Mouse (Mus musculus): ENCODE data around the gene Hgd.

Hgd gene

DNA sequence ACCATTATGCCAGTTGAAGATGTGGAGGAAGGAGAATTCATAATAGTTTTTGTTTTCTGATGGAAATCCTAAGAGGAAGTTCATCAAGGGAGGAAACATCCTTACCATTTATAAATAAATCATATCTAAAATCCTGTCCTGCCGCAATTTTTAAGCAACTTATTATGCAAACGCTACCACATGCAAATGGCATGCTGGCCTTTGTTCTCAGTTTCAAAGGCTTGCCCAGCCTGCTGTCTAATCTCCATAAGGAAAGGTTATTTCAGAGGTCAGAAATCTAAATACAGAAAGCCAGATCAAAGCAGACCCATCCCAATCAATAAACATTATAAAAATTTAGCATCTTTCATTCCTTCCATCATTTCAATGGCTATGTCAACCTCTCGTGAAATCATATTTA, 1.9 kb downstream of the Hgd start:
- DNase-seq (ENCODE audit: low spot score): no peak

DNA sequence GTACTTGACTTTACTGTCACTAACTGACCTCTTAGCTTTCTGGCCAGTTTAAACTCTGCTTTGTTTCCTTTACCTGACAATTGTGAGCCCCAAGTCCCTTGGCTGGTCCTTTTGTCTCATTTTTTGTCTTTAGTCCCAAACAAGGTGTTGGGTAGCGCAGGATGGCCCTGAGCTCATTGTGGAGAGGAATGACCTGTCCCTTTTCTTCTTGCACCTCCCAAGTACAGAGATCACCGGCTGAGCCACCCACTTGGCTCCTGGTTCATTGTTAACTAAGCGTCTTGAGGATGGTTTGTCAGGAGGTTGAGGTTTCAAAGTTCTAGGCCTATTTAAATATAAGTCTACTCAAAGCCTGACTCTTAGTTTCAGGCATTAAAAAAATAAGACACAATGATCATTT, 3.4 kb downstream of the Hgd start:
- DNase-seq (ENCODE audit: low spot score): no peak

DNA sequence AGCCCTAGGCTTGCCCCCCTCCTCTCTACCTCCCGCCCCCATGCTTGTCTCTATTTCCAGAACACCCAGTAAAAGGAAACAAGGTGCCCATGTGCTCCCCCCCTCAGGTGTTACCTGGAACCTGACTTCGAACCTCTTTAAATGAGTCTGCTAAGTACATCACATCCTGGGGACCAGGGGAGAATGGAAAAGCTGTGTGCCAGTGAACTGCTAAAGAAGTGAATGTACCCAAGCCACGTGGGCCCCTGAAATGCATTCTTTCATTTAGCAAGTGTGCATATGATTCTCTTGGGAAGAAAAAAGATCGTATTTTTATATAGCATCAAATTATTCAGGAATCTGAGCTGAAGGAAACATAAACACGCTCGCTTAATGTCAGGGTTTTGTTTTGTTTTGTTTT, 3.8 kb downstream of the Hgd start:
- DNase-seq (ENCODE audit: low spot score): no peak

DNA sequence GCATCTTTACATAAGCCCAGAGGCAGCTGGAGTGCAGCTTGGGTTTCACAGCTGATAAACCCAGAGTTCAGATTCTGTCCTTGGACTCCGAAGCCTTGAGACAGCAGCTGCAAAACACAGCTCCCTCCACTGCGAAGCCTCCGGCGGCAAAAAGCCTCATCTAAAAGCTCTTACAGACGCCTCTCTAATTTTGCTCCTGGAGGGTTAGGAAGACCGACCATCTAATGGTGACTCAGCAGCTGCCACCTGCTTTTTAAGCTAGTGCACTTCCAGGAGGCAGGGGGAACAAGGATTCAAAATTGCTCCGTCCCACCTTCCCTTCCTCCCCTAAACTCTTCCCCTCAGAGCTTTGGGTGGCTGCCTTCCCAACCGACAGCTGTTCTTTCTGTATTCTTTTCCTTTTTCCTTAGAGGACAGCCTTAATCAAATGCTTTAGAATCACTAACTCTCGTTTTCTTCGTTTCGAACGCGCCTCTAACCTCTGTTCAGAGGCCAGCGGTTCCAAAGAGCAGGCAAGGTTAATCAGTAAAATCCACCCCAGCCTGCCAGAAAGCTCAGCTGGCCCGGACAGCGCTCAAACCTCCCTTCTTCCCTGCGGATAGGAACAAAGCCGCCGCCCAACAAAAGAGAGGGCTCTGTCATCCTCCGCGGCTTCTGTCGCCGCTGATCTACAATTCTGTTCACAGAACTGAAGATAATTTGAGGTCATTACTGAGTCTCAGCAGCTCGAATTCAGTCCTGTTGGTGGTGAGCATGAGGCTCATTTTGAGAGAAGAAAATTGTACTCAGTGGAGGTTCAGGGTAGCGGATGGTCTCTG, 4.5 kb downstream of the Hgd start:
- no peak for DNase-seq (ENCODE audit: low spot score)

DNA sequence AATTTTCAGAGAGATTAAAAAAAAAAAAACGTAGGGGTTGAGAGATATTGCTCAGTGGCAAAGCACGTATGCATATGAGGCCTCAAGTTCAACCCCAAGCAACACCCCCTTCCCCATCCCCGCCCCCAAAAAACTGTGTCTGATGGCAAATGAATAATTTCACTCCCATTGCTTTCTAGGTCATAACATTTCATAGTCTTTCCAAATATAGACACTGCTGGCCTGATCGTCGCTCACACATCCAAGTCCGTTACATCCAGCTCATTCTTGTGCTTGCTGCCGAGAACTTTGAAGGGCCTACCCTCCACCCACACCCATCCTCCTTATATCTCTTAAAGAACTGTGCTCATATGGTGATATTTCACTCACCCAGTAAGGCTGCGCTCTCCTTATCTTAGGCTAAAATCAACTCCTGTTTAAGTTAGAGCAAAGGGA, 5.2 kb downstream of the Hgd start:
- no peak for DNase-seq (ENCODE audit: low spot score)

DNA sequence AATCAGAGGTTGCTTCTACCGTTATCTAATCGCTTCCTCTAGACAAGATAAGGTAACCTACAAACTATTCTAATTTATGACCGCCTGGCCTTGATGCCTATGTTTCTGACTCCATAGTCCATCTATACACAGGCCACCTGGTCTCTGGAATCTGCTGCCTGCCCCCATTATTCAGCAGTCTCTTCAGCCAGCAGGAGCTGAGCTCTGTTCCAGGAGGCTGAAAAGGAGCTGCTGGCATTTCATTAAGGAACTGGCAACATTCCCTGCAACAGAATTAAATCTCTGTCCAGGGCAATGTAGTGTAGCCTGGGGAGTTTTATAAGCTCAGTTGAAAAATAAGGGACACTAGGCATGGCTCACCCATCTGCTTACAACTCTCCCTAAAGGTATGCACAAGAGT, 11.0 kb downstream of the Hgd start:
- DNase-seq (ENCODE audit: low spot score): no peak

DNA sequence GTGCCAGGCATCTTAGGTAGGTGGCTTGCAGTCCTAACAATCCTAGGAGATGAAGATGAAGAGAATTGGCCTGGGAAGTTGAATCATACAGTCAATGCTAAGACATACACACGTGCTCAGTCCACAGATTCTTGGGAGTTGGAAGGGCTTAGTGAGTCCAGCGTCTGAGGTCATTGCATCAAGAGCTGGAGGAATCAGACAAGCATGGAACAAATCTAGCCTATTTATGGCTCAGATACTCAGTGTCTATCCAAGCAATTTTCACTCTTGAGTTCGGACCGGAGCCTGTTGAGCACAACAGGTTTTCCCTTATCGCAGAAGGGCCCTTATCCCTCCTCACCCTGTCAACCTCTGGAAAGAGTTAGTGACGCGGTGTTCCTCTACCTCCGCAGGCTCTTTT, 11.6 kb downstream of the Hgd start:
- DNase-seq (ENCODE audit: low spot score): no peak

DNA sequence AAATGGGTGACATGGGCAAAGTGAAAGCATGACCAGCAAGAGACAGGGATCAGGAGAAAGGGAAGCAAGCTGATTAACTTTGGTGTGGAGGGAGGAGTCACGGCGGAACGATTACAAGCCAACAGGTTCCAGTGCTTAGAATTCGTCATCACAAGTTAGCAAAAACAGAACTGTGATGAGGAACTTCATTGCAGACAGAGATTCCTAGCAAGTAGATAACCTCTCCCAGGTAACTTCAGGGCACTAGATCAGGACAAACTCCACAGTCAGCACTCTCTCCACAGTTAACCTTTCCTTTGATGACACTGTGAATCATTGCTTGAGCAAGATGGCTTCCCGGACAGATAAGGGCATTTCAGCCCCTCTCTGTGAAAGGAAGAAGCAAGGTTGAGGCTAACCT, 17.5 kb downstream of the Hgd start:
- no peak for DNase-seq (ENCODE audit: low spot score)

DNA sequence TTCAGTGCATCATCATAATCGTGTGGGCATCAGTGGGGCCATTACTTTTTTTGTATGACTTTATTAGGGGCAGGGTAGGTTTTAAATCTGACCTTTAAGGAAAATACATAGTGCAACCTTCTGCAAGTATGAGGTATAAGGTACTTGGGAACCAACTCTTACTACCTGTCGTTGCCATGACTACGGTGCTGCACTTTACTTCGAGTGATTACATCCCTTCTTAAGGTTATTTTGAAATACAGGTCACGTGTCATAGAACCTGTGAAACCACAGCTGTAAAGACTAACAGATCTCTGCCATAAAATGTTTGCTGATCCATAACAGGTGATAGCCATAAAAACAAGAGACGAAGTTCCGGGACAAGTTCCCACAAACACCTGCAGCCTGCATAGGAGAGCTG, 18.5 kb downstream of the Hgd start:
- no peak for DNase-seq (ENCODE audit: low spot score)

DNA sequence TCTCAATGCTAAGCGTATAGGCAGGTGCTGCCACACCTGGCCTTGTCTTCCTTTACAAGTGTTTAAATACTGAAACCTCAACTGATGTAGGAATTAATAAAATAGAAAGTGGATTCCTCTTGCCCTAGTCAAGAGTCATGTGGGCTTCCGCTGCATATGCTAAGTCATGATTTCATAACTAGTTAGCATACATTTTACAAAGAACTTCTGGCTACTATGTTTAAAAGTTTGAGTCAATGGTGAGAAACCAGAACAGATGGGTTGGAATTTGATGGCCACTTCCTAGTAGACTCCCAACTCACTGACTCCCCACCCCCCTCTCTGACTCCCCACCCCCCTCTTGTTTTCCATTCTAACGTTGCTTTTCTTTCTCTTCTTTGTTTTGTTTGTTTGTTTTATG, 19.4 kb downstream of the Hgd start:
- DNase-seq (ENCODE audit: low spot score): no peak

DNA sequence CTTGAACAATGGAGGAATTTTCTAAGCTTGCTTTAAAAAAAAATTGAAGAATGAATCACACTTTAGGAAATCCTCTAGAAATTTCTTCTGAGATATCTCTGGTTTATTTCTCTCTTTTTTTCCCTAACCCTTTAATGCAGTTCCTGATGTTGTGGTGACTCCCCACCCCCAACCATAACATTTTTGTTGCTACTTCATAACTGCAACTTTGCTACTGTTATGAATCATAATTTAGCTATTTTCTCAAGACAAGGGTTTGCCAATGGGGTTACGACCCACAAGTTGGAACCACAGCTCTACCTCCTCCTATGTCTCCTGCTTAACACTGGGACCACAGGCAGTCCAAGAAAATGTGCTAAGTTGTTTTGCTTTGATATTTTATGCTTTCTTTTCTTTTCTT, 23.5 kb downstream of the Hgd start:
- no peak for DNase-seq (ENCODE audit: low spot score)

DNA sequence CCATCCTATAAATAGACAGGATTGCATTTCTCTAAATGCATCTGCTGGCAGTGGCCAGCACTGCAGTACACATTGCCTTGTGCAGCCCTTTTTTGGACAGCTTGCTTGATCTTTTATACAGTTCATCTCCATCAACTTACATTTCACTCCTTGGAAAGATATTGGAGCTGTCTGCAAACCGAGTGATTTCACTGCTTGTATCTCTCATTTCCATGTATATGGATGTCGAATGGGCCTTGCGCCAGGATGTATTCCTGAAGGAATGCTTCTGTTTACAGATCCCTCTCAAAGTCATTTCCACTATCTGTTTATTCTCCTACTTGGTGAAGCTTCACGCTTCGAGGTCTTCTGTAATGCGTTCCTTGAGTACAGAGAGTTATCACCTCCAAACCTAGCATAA, 24.3 kb downstream of the Hgd start:
- no peak for DNase-seq (ENCODE audit: low spot score)

DNA sequence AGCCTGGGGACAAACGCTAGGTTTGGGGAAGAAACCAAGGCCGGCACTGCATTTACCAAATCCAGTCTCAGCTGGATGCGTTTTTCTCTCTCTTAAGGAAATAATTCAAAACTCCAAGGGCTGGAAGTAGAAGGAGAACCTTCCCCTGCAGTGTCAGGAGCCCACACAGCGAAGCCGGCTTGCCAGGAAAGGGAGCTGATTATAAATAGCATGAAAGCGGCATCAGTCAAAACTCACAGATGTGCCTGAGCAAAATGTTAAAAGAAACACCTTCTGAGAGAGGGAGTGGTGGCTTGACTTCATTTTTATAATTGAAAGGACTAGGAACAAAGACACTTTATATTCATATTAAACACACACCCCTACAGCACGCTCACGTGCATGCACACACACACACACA, 30.4 kb downstream of the Hgd start:
- no peak for DNase-seq (ENCODE audit: low spot score)

DNA sequence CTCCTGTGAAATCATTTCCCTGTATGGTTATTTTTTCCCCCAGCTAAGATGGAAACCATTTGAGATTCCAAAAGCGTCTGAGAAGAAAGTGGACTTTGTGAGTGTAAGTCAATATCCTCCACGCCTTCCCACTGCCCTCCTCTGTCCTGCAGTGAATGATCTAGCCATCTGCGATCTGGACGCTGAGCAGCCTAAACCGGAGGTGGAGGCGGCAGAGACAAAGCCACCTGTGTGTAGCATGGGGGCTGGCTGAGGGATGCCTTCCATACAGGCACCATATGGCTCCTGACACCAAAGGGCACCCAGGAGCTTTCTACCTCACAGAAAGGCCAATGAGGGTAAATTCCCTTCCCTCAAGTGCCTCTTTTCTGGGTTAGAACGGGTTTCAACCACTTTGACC, 31.1 kb downstream of the Hgd start:
- no peak for DNase-seq (ENCODE audit: low spot score)

DNA sequence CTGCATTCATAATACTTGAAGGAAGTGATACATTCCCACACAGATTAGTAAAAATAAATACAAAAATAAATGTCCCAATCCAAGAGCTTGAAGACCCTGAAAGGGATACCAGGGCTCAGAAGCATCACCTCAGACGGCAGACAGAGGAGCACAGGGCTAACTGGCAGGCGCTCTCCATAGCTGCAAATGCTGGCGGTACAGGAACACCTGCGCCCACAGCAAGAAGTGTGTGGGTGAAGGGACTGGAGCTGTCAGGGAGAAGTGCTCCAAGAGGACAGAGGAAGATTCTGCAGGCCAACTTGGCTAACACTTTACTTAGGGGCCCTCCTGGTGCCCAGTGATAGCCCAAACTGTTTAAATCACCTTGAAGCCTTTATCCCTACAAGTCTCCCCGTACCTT, 32.1 kb downstream of the Hgd start:
- no peak for DNase-seq (ENCODE audit: low spot score)

DNA sequence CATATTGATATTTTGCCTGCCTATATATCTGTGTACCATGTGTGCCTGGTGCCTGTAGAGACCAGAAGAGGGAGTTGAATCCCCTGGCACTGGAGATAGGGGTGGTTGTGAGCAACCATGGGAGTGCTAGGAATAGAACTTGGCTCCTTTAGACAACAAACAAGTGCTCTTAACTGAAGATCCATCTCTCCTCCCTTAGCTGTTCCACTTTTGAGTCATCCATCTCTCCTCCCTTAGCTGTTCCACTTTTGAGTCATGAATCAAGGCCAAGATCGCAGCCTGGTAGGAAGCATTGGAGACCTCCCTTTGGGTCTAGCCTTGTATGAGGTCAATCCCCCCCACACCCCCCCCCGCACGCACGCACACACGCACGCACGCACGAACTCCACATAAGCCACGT, 34.6 kb downstream of the Hgd start:
- no peak for DNase-seq (ENCODE audit: low spot score)

DNA sequence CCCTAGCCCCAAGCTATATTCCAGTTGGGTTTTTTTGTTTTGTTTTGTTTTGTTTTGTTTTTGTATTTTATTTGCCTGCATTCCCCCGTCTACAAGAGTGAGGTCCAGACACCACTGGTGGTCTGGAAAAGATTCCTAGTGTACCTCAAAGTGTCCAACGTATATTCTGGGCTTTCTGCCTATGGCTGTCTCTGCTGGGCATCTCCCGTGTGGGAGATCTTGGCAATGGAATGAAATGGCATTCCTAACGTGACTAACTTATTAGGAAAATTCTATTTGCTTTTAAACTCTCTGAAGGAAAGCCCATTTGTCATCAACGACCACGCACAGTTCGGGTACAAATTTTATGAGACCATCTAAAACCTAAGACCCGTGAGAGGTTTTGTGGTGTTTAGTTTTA, 35.5 kb downstream of the Hgd start:
- no peak for DNase-seq (ENCODE audit: low spot score)

DNA sequence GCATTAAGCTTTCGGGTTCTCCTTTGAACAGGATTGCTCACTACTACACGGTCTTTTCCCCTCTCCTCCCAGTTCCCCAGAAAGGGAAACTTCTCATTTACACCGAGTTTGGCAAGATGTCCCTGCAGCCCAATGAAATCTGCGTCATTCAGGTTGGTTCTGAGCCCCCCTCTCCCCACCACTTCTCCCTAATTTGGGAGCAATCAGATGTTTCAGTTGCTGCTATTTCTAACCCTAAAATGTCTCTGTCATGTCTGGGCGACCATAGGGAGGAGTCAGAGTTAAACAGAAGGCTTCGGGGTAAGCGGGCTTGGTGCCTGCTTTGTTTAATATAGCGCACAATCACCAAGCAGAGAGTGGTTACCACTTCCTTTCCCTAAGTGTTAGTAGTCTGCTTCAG, 36.2 kb downstream of the Hgd start:
- no peak for DNase-seq (ENCODE audit: low spot score)

DNA sequence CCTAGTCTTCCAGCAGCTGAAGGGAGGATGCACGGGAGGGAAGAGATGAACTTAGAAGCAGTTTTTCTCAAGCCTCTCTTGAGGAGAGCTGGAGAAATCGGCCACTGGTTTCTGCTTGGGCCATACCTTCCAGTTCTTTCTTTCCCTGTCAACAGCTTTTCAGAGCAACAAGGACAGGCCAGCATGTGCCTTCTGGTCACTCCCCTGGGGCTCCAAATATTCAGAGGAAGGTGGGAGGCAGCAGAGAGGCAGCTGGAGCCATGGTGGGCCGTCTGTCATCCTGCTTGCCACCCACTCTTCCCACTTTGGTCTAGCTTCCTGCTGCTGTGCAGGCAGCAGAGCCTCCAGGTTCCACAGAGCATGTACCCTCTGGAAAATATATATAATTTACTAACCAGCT, 37.7 kb downstream of the Hgd start:
- DNase-seq (ENCODE audit: low spot score): no peak

DNA sequence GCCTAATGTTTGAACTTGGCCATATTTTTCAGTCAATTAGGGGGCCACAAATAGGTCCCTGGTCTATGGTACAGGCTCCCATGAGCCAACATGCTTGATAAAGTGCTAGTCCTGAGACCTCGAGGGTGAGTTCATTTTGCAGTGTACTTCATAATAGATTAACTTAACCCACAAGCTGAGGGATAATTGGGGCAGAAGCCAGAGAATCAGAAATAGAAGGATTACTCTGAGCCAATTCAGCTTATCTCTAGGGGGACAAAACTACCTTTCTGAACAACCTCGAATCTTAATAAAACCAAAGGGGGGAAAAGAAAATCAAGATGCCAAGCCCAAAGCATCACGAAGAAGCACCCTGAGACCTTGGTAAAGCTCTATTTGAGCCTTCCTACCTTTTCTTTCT, 42.5 kb downstream of the Hgd start:
- no peak for DNase-seq (ENCODE audit: low spot score)

DNA sequence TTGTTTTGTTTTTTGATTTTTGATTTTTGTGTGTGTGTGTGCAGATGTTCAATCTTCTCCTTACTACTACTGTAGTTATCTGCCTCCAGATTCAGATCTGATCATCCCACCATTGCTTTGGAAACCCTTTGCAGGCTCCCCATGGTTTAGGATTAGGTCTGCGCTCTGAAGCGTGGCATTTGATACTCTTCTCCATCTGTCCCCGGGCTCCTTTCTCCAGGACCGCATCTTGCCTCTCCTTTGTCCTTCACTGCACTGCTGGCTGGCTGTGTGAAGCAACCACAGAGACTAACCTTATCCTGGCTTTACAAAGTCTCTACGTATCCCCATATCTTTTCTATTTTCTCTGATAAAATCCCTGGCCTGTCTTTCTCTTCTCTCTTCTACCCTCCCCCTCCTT, 43.0 kb downstream of the Hgd start:
- DNase-seq (ENCODE audit: low spot score): no peak

DNA sequence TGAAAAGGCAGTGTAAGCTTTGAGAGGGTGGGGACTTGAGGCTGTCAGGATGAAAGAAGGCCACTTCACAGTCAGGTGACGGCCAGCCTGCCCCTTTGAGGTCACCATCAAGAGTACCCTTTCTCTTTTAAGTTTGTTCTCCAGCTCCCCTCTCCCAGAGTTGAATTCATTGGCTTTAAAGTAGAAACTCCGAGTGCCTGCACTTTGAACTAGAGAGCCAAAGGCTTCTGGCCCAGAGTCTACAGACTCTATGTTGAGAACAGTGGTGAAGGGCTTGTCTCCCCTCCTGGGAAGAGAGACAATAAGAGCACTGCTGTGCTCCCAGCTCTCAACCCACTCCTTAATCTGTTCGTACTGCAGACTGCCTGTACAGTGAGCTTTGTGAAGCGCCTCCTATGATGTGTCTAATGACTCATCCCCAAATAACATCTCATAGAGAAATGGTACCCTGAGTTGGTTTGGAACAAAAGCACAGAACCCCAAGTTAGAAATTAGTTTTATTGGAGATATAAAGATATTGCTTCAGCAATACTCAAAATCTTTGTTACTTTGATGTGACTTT, 46.5 kb downstream of the Hgd start:
- no peak for DNase-seq (ENCODE audit: low spot score)

DNA sequence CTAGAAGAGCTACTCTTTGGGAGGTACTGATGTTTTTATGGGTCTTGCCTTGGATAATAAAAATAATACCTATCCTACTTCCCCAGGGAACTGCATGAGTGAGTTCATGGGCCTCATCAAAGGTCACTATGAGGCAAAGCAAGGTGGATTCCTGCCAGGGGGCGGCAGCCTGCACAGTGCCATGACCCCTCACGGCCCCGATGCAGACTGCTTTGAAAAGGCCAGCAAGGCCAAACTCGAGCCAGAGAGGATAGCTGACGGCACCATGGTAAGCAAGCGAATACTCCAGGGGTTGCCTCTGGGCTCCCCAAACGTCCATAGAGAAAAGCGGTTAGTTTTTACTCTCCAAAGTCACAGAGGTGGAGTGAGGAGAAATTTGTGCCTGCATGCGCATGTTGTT, 48.4 kb downstream of the Hgd start:
- no peak for DNase-seq (ENCODE audit: low spot score)

DNA sequence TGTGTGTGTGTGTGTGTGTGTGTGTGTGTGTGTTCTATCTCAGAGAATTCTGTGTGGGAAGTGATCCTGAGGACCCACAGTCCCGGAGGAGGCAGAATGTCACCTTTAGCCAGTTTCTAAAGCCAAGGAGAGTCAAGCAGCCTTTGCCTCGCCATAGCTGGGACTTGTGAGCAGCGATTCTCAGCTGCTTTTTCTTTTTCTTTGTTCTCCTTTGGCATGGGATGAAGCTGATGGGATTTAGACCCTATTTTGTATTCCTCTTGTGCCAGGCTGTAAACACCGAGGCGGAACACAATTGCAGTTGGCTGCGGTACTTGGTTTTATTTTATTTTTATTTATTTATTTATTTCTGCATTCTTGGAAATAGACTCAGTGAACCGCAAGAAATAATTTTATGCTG, 49.1 kb downstream of the Hgd start:
- DNase-seq (ENCODE audit: low spot score): no peak
